In the genomic region with DNA sequence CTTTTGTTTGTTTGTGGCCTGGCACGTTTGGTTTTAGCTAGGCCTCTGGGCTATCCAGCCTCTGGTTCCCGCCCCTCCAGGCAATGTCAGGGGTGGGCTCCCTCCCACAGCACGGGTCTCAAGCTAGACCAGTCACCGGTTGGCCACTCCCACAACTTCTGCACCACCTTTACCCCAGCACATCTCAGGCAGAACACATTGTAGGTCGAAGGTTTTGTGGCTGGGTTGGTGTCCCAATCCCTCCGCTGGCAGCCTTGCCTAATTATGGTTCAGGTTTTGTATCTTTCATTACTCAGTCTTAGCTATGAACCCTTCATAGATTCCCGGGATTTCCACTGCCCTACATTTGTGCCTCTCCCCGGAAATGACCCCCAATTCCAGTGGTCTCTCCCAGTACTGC, we compare ENCODE assay signal across 23 mouse cellular contexts. TPM values are rescaled to one million over a fixed set of nuclear protein-coding genes. Genes with fewer than 3 reads are reported as not detected.
A peak's percentile ranks its signal among the peaks of the same experiment; 100 is the strongest.
DNase-seq lines count a peak whose midpoint lies in the region; ATAC-seq and TF ChIP-seq lines count a peak whose summit lies in the region.
"Had no signal": no experiment of that assay in that cellular context is flagged by ENCODE, and none has a peak within 500 bp of the region (broad histone marks: within the 10 kb centered on the region; RNA-seq: fewer than 3 reads in every experiment).

No protein-coding gene starts in this region.

- no peak overlapping the region for H3K4me3 ChIP-seq in embryonic facial prominence, embryonic 14.5 days (ENCODE audit: low read depth, low read length)
- no peak overlapping the region for H3K4me3 ChIP-seq in embryonic facial prominence, embryonic 10.5 days
- H3K4me3 ChIP-seq in liver, embryonic 12.5 days: no peak overlapping the region
- H3K4me3 ChIP-seq in intestine, postnatal 0 days (ENCODE audit: low read depth, low read length): no peak overlapping the region
- H3K4me3 ChIP-seq in stomach, postnatal 0 days (ENCODE audit: low read depth, low read length): no peak overlapping the region
- H3K4me3 ChIP-seq: forebrain, embryonic 12.5 days; heart, embryonic 13.5 days; hindbrain, embryonic 13.5 days; lung, embryonic 15.5 days; neural tube, embryonic 12.5 days had no signal

- DNase-seq in embryonic facial prominence, embryonic 14.5 days (ENCODE audit: low spot score): no peak
- no peak for DNase-seq in embryonic facial prominence, embryonic 10.5 days (ENCODE audit: low spot score)
- no peak for DNase-seq in liver
- no peak for DNase-seq in stomach, postnatal 0 days (ENCODE audit: low spot score)
- DNase-seq in cerebellum, postnatal 14 days: no peak
- DNase-seq: adrenal gland, adult 2 months; cerebellum, adult 11-12 months; cerebellum, postnatal 25 days; embryo, embryonic 11 days; gastrocnemius, postnatal 10 days; heart, adult 11 months; thymus, adult 2 months had no signal

- 0 out of 2 replicates have a peak, but pooled peaks have one; percentile 35 for ATAC-seq in embryonic facial prominence, embryonic 14.5 days (ENCODE audit: low read depth)
- 0 out of 2 replicates have a peak, but pooled peaks have one; percentile 37 for ATAC-seq in liver, embryonic 12.5 days
- ATAC-seq in intestine, postnatal 0 days: peak; percentile 41
- peak; percentile 20; the same call in 1 of the 2 replicates for ATAC-seq in stomach, postnatal 0 days (ENCODE audit: low FRiP score, low TSS enrichment)
- no peak for ATAC-seq in activated CD4-positive, CD25-positive, alpha-beta regulatory T cell, adult 4 months
- ATAC-seq: CD4-positive, CD25-positive, alpha-beta regulatory T cell, adult 4 months; inflammation-experienced regulatory T-cells, adult 6 months had no signal

- no peaks in the 10 kb centered on the region for H3K9me3 ChIP-seq in embryonic facial prominence, embryonic 14.5 days (ENCODE audit: control insufficient read depth, low read length)
- no peaks in the 10 kb centered on the region for H3K9me3 ChIP-seq in embryonic facial prominence, embryonic 10.5 days
- H3K9me3 ChIP-seq in liver, embryonic 12.5 days (replicated peaks): no peaks in the 10 kb centered on the region
- H3K9me3 ChIP-seq in intestine, postnatal 0 days (ENCODE audit: control insufficient read depth): no peaks in the 10 kb centered on the region
- H3K9me3 ChIP-seq in stomach, postnatal 0 days (ENCODE audit: control insufficient read depth, low read length): no peaks in the 10 kb centered on the region
- H3K9me3 ChIP-seq: forebrain, embryonic 12.5 days; heart, embryonic 13.5 days; hindbrain, embryonic 13.5 days; lung, embryonic 15.5 days; neural tube, embryonic 12.5 days had no signal

- H3K4me1 ChIP-seq in embryonic facial prominence, embryonic 14.5 days (ENCODE audit: control insufficient read depth, insufficient read depth, low read length): no peaks in the 10 kb centered on the region
- peaks cover 32% of the 10 kb centered on the region for H3K4me1 ChIP-seq in embryonic facial prominence, embryonic 10.5 days
- peaks cover 12% of the 10 kb centered on the region; the same call in 1 of the 2 replicates for H3K4me1 ChIP-seq in liver, embryonic 12.5 days
- 0 out of 2 replicates have a peak, but pooled peaks cover 4% of the 10 kb centered on the region for H3K4me1 ChIP-seq in intestine, postnatal 0 days (replicated peaks; ENCODE audit: control insufficient read depth, insufficient read depth, low read length)
- H3K4me1 ChIP-seq in stomach, postnatal 0 days (replicated peaks; ENCODE audit: control insufficient read depth, insufficient read depth): 0 out of 2 replicates have a peak, but pooled peaks cover under 1% of the 10 kb centered on the region

- no peak for TF ChIP-seq EP300 in stomach, postnatal 0 days (optimal IDR thresholded peaks at IDR 0.05)

- no peaks in the 10 kb centered on the region for H3K36me3 ChIP-seq in embryonic facial prominence, embryonic 14.5 days (ENCODE audit: control insufficient read depth, insufficient read depth, low read length)
- no peaks in the 10 kb centered on the region for H3K36me3 ChIP-seq in embryonic facial prominence, embryonic 10.5 days (replicated peaks)
- no peaks in the 10 kb centered on the region for H3K36me3 ChIP-seq in liver, embryonic 12.5 days
- no peaks in the 10 kb centered on the region; the same call in 1 of the 2 replicates for H3K36me3 ChIP-seq in intestine, postnatal 0 days (ENCODE audit: control insufficient read depth, insufficient read depth)
- H3K36me3 ChIP-seq in stomach, postnatal 0 days (ENCODE audit: control insufficient read depth, insufficient read depth, low read length): no peaks in the 10 kb centered on the region
- H3K36me3 ChIP-seq: forebrain, embryonic 12.5 days; heart, embryonic 13.5 days; hindbrain, embryonic 13.5 days; lung, embryonic 15.5 days; neural tube, embryonic 12.5 days had no signal

- H3K27ac ChIP-seq in embryonic facial prominence, embryonic 14.5 days (replicated peaks; ENCODE audit: low read depth, low read length): no peak overlapping the region
- H3K27ac ChIP-seq in embryonic facial prominence, embryonic 10.5 days (replicated peaks): no peak overlapping the region
- no peak overlapping the region for H3K27ac ChIP-seq in liver, embryonic 12.5 days
- H3K27ac ChIP-seq in intestine, postnatal 0 days (ENCODE audit: low read depth, low read length): peak overlapping the region; percentile 21; the same call in 1 of the 2 replicates
- H3K27ac ChIP-seq in stomach, postnatal 0 days (replicated peaks): no peak overlapping the region
- H3K27ac ChIP-seq: forebrain, embryonic 12.5 days; heart, embryonic 13.5 days; hindbrain, embryonic 13.5 days; lung, embryonic 15.5 days; neural tube, embryonic 12.5 days had no signal

- no peaks in the 10 kb centered on the region for H3K27me3 ChIP-seq in embryonic facial prominence, embryonic 14.5 days (replicated peaks; ENCODE audit: control insufficient read depth, insufficient read depth, low read length)
- H3K27me3 ChIP-seq in embryonic facial prominence, embryonic 10.5 days (replicated peaks; ENCODE audit: low read depth, poor library complexity, severe bottlenecking): no peaks in the 10 kb centered on the region
- no peaks in the 10 kb centered on the region for H3K27me3 ChIP-seq in liver, embryonic 12.5 days (replicated peaks)
- no peaks in the 10 kb centered on the region for H3K27me3 ChIP-seq in intestine, postnatal 0 days (replicated peaks; ENCODE audit: control insufficient read depth, insufficient read depth, low read length)
- no peaks in the 10 kb centered on the region for H3K27me3 ChIP-seq in stomach, postnatal 0 days (ENCODE audit: control insufficient read depth, insufficient read depth, low read length)
- H3K27me3 ChIP-seq: forebrain, embryonic 12.5 days; heart, embryonic 13.5 days; hindbrain, embryonic 13.5 days; lung, embryonic 15.5 days; neural tube, embryonic 12.5 days had no signal

- H3K4me2 ChIP-seq in embryonic facial prominence, embryonic 14.5 days (ENCODE audit: low read depth, low read length): no peak overlapping the region
- H3K4me2 ChIP-seq in liver, embryonic 12.5 days: no peak overlapping the region
- H3K4me2 ChIP-seq in intestine, postnatal 0 days (replicated peaks; ENCODE audit: low read depth): 0 out of 2 replicates have a peak overlapping the region, but pooled peaks have one; percentile 13
- H3K4me2 ChIP-seq in stomach, postnatal 0 days (replicated peaks; ENCODE audit: low read depth): no peak overlapping the region
- H3K4me2 ChIP-seq: forebrain, embryonic 12.5 days; heart, embryonic 13.5 days; hindbrain, embryonic 13.5 days; lung, embryonic 15.5 days; midbrain, embryonic 11.5 days; neural tube, embryonic 12.5 days had no signal

- no peak overlapping the region for H3K9ac ChIP-seq in embryonic facial prominence, embryonic 14.5 days (ENCODE audit: low read depth, low read length)
- no peak overlapping the region for H3K9ac ChIP-seq in liver, embryonic 12.5 days
- H3K9ac ChIP-seq in intestine, postnatal 0 days (ENCODE audit: low read depth, low read length): no peak overlapping the region
- H3K9ac ChIP-seq in stomach, postnatal 0 days (ENCODE audit: low read length): no peak overlapping the region
- H3K9ac ChIP-seq: forebrain, embryonic 12.5 days; heart, embryonic 13.5 days; hindbrain, embryonic 13.5 days; lung, embryonic 15.5 days; neural tube, embryonic 12.5 days had no signal

- WGBS in embryonic facial prominence, embryonic 14.5 days: 59% methylated on average over 8 of the region's 8 CpGs
- WGBS in embryonic facial prominence, embryonic 10.5 days: 62% methylated on average over 8 of the region's 8 CpGs
- 45% methylated on average over 8 of the region's 8 CpGs for WGBS in liver, embryonic 12.5 days (ENCODE audit: insufficient replicate concordance)
- WGBS in intestine, postnatal 0 days: 43% methylated on average over 8 of the region's 8 CpGs
- WGBS in stomach, postnatal 0 days: 63% methylated on average over 8 of the region's 8 CpGs

- TF ChIP-seq CTCF in intestine, postnatal 0 days (IDR thresholded peaks at IDR 0.05; ENCODE audit: low read depth): no peak
- no peak for TF ChIP-seq CTCF in stomach, postnatal 0 days (IDR thresholded peaks at IDR 0.05; ENCODE audit: low read depth)

RNA-seq across cellular contexts. Expression of a gene that starts 17.8 kb away (rescaled TPM):
- 66.6 and 72.6 TPM in 2 replicates for polyA plus RNA-seq in embryonic facial prominence, embryonic 14.5 days (2014; fragmentation: Nextera tagmentation; extraction: Ambion mirVana)
- 62.3 and 65.4 TPM in 2 replicates for polyA plus RNA-seq in embryonic facial prominence, embryonic 10.5 days (2016; fragmentation: Nextera tagmentation; extraction: Ambion mirVana)
- 10.6 and 11.0 TPM in 2 replicates for polyA plus RNA-seq in liver, embryonic 12.5 days (2016; fragmentation: Nextera tagmentation; extraction: Ambion mirVana)
- 64.3 and 78.9 TPM in 2 replicates for polyA plus RNA-seq in intestine, postnatal 0 days (2015; fragmentation: Nextera tagmentation; extraction: Ambion mirVana)
- 70.1 and 77.1 TPM in 2 replicates for polyA plus RNA-seq in stomach, postnatal 0 days (2015; fragmentation: Nextera tagmentation; extraction: Ambion mirVana)
- under 1 TPM; 0.89 to 0.93 TPM for polyA plus RNA-seq in activated CD4-positive, CD25-positive, alpha-beta regulatory T cell, adult 4 months (2017; shearing (Covaris generic))
